Mouse (Mus musculus): Measurements from ENCODE around the gene Gm49320. TPM values are rescaled to one million over a fixed set of nuclear protein-coding genes. Genes with fewer than 3 reads are reported as not detected.

The Gm49320 gene
- polyA plus RNA-seq, 1 experiment from 2014 or later: 0.18 TPM

GRCm38 (mm10) chr8:4230612-4231351 is 7.9 kb upstream of the Gm49320 start:
- Histone ChIP-seq H3K27me3 (replicated peaks) (peaks cover 64% of the 10 kb centered on the region), H3K4me3 (no peak overlapping the region), H3K36me3 (no peaks in the 10 kb centered on the region), H3K9me3 (replicated peaks) (no peaks in the 10 kb centered on the region), H3K27ac (no peak overlapping the region), H3K4me1 (peaks cover 20% of the 10 kb centered on the region), H3K4me2 (no peak overlapping the region), H3K9ac (no peak overlapping the region; the same call in 1 of the 2 replicates)
- ATAC-seq: peak; percentile 47
- WGBS (ENCODE audit: insufficient replicate concordance): 40% methylated on average over 10 of the region's 10 CpGs

GRCm38 (mm10) chr8:4237814-4238433 is 741 bp upstream of the Gm49320 start:
- WGBS (ENCODE audit: insufficient replicate concordance): 19% methylated on average over 15 of the region's 15 CpGs
- H3K27ac ChIP-seq: peak overlapping the region; percentile 96
- peaks cover 24% of the 10 kb centered on the region for H3K36me3 ChIP-seq
- peak overlapping the region; percentile 79 for H3K9ac ChIP-seq
- no peak for ATAC-seq
- peaks cover 30% of the 10 kb centered on the region for H3K4me1 ChIP-seq
- H3K9me3 ChIP-seq (replicated peaks): no peaks in the 10 kb centered on the region
- peaks cover 14% of the 10 kb centered on the region; the same call in 1 of the 2 replicates for H3K27me3 ChIP-seq (replicated peaks)
- peak overlapping the region; percentile 83 for H3K4me2 ChIP-seq
- H3K4me3 ChIP-seq: peak overlapping the region; percentile 82

- H3K27me3 ChIP-seq (replicated peaks): peaks cover 9% of the 10 kb centered on the region; the same call in 1 of the 2 replicates
- H3K9me3 ChIP-seq (replicated peaks): no peaks in the 10 kb centered on the region
- WGBS (ENCODE audit: insufficient replicate concordance): 10% methylated on average over 19 of the region's 19 CpGs
- peak overlapping the region; percentile 79 for H3K9ac ChIP-seq
- peak overlapping the region; percentile 82 for H3K4me3 ChIP-seq
- peak overlapping the region; percentile 83 for H3K4me2 ChIP-seq
- peaks cover 38% of the 10 kb centered on the region for H3K36me3 ChIP-seq
- H3K4me1 ChIP-seq: peaks cover 30% of the 10 kb centered on the region
- peak overlapping the region; percentile 96 for H3K27ac ChIP-seq
- ATAC-seq: peak; percentile 50
These were observed 677 bp downstream of the Gm49320 start for GRCm38 (mm10) chr8:4239193-4239890.

- Histone ChIP-seq H3K36me3 (peaks cover 89% of the 10 kb centered on the region), H3K9ac (no peak overlapping the region), H3K27ac (no peak overlapping the region), H3K4me1 (peaks cover 28% of the 10 kb centered on the region), H3K27me3 (replicated peaks) (no peaks in the 10 kb centered on the region), H3K9me3 (replicated peaks) (no peaks in the 10 kb centered on the region), H3K4me2 (no peak overlapping the region), H3K4me3 (no peak overlapping the region)
- WGBS (ENCODE audit: insufficient replicate concordance): 82% methylated on average over 5 of the region's 5 CpGs
- no peak for ATAC-seq
These were observed 6.4 kb downstream of the Gm49320 start for GRCm38 (mm10) chr8:4245061-4245460.

GRCm38 (mm10) chr8:4245737-4246136 is 7.1 kb downstream of the Gm49320 start:
- H3K27ac ChIP-seq: no peak overlapping the region
- 91% methylated on average over 13 of the region's 13 CpGs for whole genome bisulfite sequencing (ENCODE audit: insufficient replicate concordance)
- ATAC-seq: no peak
- no peaks in the 10 kb centered on the region for H3K9me3 ChIP-seq (replicated peaks)
- H3K4me1 ChIP-seq: peaks cover 28% of the 10 kb centered on the region
- H3K36me3 ChIP-seq: peaks cover 84% of the 10 kb centered on the region
- H3K9ac ChIP-seq: no peak overlapping the region
- H3K4me2 ChIP-seq: no peak overlapping the region
- no peak overlapping the region for H3K4me3 ChIP-seq
- H3K27me3 ChIP-seq (replicated peaks): no peaks in the 10 kb centered on the region

GRCm38 (mm10) chr8:4247241-4247640 is 8.6 kb downstream of the Gm49320 start:
- Histone ChIP-seq H3K4me3 (no peak overlapping the region), H3K27ac (no peak overlapping the region), H3K27me3 (replicated peaks) (no peaks in the 10 kb centered on the region), H3K36me3 (peaks cover 72% of the 10 kb centered on the region), H3K9ac (no peak overlapping the region), H3K4me2 (no peak overlapping the region), H3K4me1 (peaks cover 32% of the 10 kb centered on the region), H3K9me3 (replicated peaks) (no peaks in the 10 kb centered on the region)
- no peak for ATAC-seq
- 76% methylated on average over 8 of the region's 8 CpGs for WGBS (ENCODE audit: insufficient replicate concordance)

- Histone ChIP-seq H3K4me3 (no peak within 1 kb of the TSS), H3K27ac (no peak within 1 kb of the TSS), H3K36me3 (peaks cover 64% of the 10 kb centered on the region), H3K4me2 (no peak within 1 kb of the TSS), H3K27me3 (replicated peaks) (no peaks in the 10 kb centered on the region), H3K9ac (no peak within 1 kb of the TSS), H3K9me3 (replicated peaks) (no peaks in the 10 kb centered on the region), H3K4me1 (peaks cover 37% of the 10 kb centered on the region)
- ATAC-seq: no peak
- WGBS (ENCODE audit: insufficient replicate concordance): 79% methylated on average over 15 of the region's 15 CpGs
These were observed 9.4 kb downstream of the Gm49320 start, which contains the start of gene Tgfbr3l for GRCm38 (mm10) chr8:4247951-4248540. Gene Tgfbr3l (plus strand): TSS chr8:4248214.

GRCm38 (mm10) chr8:4249213-4249612 is 10.5 kb downstream of the Gm49320 start:
- H3K4me1 ChIP-seq: peaks cover 46% of the 10 kb centered on the region
- WGBS (ENCODE audit: insufficient replicate concordance): 37% methylated on average over 29 of the region's 29 CpGs
- ATAC-seq: no peak

GRCm38 (mm10) chr8:4250306-4250970 is 11.8 kb downstream of the Gm49320 start:
- Histone ChIP-seq H3K9ac (no peak overlapping the region), H3K9me3 (replicated peaks) (no peaks in the 10 kb centered on the region), H3K27ac (no peak overlapping the region), H3K4me2 (0 out of 2 replicates have a peak overlapping the region, but pooled peaks have one; percentile 3), H3K4me1 (peaks cover 49% of the 10 kb centered on the region), H3K27me3 (replicated peaks) (no peaks in the 10 kb centered on the region), H3K4me3 (no peak overlapping the region), H3K36me3 (peaks cover 53% of the 10 kb centered on the region)
- 34% methylated on average over 26 of the region's 26 CpGs for WGBS (ENCODE audit: insufficient replicate concordance)
- peak; percentile 31; the same call in 1 of the 2 replicates for ATAC-seq

More at GRCm38 (mm10) chr8:4249213-4249612, 10.5 kb downstream of the Gm49320 start:
- H3K4me3 ChIP-seq: no peak overlapping the region
- H3K36me3 ChIP-seq: peaks cover 53% of the 10 kb centered on the region
- no peak overlapping the region for H3K27ac ChIP-seq
- no peak overlapping the region for H3K9ac ChIP-seq
- H3K4me2 ChIP-seq: no peak overlapping the region
- H3K27me3 ChIP-seq (replicated peaks): no peaks in the 10 kb centered on the region
- H3K9me3 ChIP-seq (replicated peaks): no peaks in the 10 kb centered on the region

- peak overlapping the region; percentile 89; the same call in 1 of the 2 replicates for H3K9ac ChIP-seq
- no peak for ATAC-seq
- WGBS (ENCODE audit: insufficient replicate concordance): 34% methylated on average over 8 of the region's 8 CpGs
These were observed 13.6 kb downstream of the Gm49320 start for GRCm38 (mm10) chr8:4252116-4252760.

More at GRCm38 (mm10) chr8:4252116-4252760, 13.6 kb downstream of the Gm49320 start:
- peak overlapping the region; percentile 96 for H3K4me2 ChIP-seq
- H3K27me3 ChIP-seq (replicated peaks): no peaks in the 10 kb centered on the region
- peak overlapping the region; percentile 86 for H3K4me3 ChIP-seq
- peak overlapping the region; percentile 72 for H3K27ac ChIP-seq
- peaks cover 47% of the 10 kb centered on the region for H3K4me1 ChIP-seq
- peaks cover 51% of the 10 kb centered on the region for H3K36me3 ChIP-seq
- no peaks in the 10 kb centered on the region for H3K9me3 ChIP-seq (replicated peaks)

Measured in liver, embryonic 12.5 days (tissue).